Mouse (Mus musculus) limb, embryonic 10.5 days (tissue): ENCODE results near the gene Rrn3. TPM values are rescaled to one million over a fixed set of nuclear protein-coding genes. Genes with fewer than 3 reads are reported as not detected.
A peak's percentile ranks its signal among the peaks of the same experiment; 100 is the strongest.

Source experiments
- DNase-seq: peaks from one replicate; pipeline ENCODE4 v3.0.0-alpha.2; 2017; ENCODE audit warnings: low spot score
- H3K27ac ChIP-seq: fragments of 300-500 bp; sonication (generic); 2 replicates; pipeline ENCODE4 v1.5.1; 2016; ENCODE audit warnings: mild to moderate bottlenecking
- H3K27me3 ChIP-seq: fragments of 300-500 bp; sonication (generic); 2 replicates; pipeline ENCODE4 v1.6.1; 2016; ENCODE audit warnings: low read depth, mild to moderate bottlenecking; ENCODE audit not compliant: poor library complexity, severe bottlenecking
- H3K36me3 ChIP-seq: fragments of 300-500 bp; sonication (generic); 2 replicates; pipeline ENCODE4 v1.6.1; 2016; ENCODE audit warnings: mild to moderate bottlenecking, moderate library complexity
- H3K4me1 ChIP-seq: fragments of 300-500 bp; sonication (generic); 2 replicates; pipeline ENCODE4 v1.6.1; 2016
- H3K4me3 ChIP-seq: fragments of 300-500 bp; sonication (generic); 2 replicates; pipeline ENCODE4 v1.5.1; 2016; ENCODE audit warnings: mild to moderate bottlenecking, moderate library complexity
- H3K9me3 ChIP-seq: fragments of 300-500 bp; sonication (generic); replicated peaks from 2 replicates; pipeline ENCODE4 v1.6.1; 2016; ENCODE audit warnings: mild to moderate bottlenecking
- WGBS: fragments of 180-500 bp; shearing (Covaris S2); methylation state at CpG from one replicate; pipeline ENCODE4 v1.1.7; 2016; 5-methylcytosine and 5-hydroxymethylcytosine counted together
- polyA plus RNA-seq: library from polyadenylated mRNA; unstranded; fragments of >200 nt; fragmentation: Nextera tagmentation; extraction: Ambion mirVana; gene quantifications from 2 replicates; pipeline ENCODE4 v1.2.1, GENCODE M21; 2016

Rrn3 gene
- polyA plus RNA-seq, 1 experiment from 2014 or later, result 92.9 TPM

- Histone ChIP-seq H3K4me3 (no peak overlapping the region), H3K27ac (no peak overlapping the region), H3K27me3 (no peaks in the 10 kb centered on the region), H3K9me3 (no peaks in the 10 kb centered on the region), H3K4me1 (no peaks in the 10 kb centered on the region), H3K36me3 (peaks cover 97% of the 10 kb centered on the region)
- 91% methylated on average over 5 of the region's 5 CpGs for WGBS
- no peak for DNase-seq
Observed at GRCm38 (mm10) chr16:13804666-13805065, 24.2 kb downstream of the Rrn3 start.

GRCm38 (mm10) chr16:13807616-13808015 is 27.1 kb downstream of the Rrn3 start:
- 97% methylated on average over 4 of the region's 4 CpGs for WGBS
- no peaks in the 10 kb centered on the region for H3K27me3 ChIP-seq
- peaks cover 98% of the 10 kb centered on the region for H3K36me3 ChIP-seq
- H3K4me1 ChIP-seq, result no peaks in the 10 kb centered on the region
- no peak overlapping the region for H3K4me3 ChIP-seq
- no peak overlapping the region for H3K27ac ChIP-seq
- H3K9me3 ChIP-seq, result no peaks in the 10 kb centered on the region
- no peak for DNase-seq

GRCm38 (mm10) chr16:13808410-13808809 is 27.9 kb downstream of the Rrn3 start:
- no peak for DNase-seq
- Histone ChIP-seq H3K4me3 (no peak overlapping the region), H3K4me1 (no peaks in the 10 kb centered on the region), H3K27ac (no peak overlapping the region), H3K9me3 (no peaks in the 10 kb centered on the region), H3K36me3 (peaks cover 98% of the 10 kb centered on the region), H3K27me3 (no peaks in the 10 kb centered on the region)
- WGBS, result 93% methylated on average over 7 of the region's 7 CpGs

DNA sequence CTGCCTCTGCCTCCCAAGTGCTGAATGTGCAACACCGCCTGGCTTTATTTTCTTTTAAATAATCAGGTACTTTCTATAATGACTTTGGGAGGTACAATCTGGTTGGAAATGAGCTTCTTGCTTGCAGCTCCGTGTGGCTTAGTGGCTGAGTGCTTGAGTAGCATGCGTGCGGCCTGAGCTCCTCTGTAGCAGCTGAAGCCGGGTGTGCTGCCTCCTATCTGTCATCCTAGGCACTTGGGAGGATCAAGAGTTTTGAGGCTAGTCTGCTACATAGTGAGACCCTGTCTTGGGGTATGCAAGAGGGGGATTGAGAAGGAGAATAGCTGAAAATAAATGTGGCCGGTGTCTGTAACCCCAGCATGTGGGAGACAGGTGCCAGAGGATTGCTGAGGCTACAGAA is 31.6 kb downstream of the Rrn3 start:
- no peaks in the 10 kb centered on the region for H3K9me3 ChIP-seq
- 91% methylated on average over 6 of the region's 6 CpGs for WGBS
- H3K4me1 ChIP-seq, result no peaks in the 10 kb centered on the region
- DNase-seq, result no peak
- no peaks in the 10 kb centered on the region for H3K27me3 ChIP-seq
- H3K27ac ChIP-seq, result no peak overlapping the region
- no peak overlapping the region for H3K4me3 ChIP-seq
- peaks cover 87% of the 10 kb centered on the region for H3K36me3 ChIP-seq

DNA sequence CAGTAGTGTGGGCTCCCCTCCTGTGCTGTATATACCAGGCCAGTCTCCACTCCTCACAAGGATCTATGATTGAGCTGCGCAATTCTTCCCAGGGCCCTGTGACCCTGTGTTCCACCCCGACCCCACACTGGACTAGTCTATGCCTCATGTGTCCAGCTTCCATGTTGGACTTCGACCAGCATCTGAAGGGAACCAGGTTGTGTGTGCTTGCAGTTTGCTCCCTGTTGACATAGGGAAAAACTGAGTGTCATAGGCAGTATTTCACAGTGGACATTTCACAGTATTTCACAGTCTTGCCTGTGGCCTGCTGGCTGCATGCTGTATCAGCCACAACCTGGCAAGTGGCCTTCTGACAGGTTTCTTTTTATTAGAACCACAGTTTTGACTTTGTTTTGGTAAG is 32.7 kb downstream of the Rrn3 start:
- H3K36me3 ChIP-seq, result peaks cover 79% of the 10 kb centered on the region
- H3K27ac ChIP-seq, result no peak overlapping the region
- H3K9me3 ChIP-seq, result no peaks in the 10 kb centered on the region
- no peak overlapping the region for H3K4me3 ChIP-seq
- H3K27me3 ChIP-seq, result no peaks in the 10 kb centered on the region
- DNase-seq, result no peak
- H3K4me1 ChIP-seq, result peaks cover 4% of the 10 kb centered on the region
- 96% methylated on average over 3 of the region's 3 CpGs for WGBS

DNA sequence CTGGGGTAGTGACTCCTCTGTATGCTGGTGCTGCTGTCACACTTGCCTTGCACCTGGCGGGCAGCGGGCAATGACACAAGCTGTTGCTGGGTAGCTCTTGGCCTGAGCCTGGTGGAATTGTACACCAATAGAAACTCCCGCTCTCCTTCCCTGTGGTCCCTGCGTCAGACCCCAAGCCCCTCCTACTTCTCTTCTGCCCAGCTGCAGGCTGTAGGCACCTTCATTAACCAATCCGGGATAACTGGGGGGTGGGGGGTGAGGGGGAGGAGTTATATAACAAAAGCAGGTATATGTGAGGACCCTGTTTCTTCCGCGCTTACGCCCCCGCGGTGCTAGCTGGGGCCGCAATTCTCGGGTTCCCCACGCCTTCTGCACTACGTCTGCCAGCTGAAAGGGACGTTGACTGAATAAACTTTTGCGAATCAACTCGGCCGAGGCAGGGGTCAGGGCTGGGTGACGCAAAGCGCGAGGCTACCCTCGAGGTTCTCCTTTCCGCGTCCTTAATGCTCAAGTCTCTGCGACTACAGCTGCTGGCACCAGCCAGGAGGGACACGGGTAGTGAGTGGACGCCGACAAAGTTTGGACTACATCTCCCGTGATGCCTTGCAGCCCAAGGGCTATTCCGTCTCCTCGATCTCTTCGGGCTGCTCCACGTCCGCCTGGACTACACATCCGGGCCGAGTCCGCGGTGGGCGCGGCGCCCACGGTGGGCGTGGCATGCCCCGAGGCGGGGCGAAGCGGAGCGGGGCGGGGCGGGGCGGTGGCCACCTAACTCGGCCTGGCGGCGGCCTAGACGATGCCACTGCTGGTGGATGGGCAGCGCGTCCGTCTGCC is 38.3 kb downstream of the Rrn3 start, which contains the start of gene Ntan1:
Ntan1 (plus strand) TSS at position 286 of the 834 bp plus-strand sequence.
- Histone ChIP-seq H3K27me3 (no peaks in the 10 kb centered on the region), H3K4me3 (peak within 1 kb of the TSS; percentile 79), H3K9me3 (no peaks in the 10 kb centered on the region), H3K4me1 (peaks cover 17% of the 10 kb centered on the region), H3K36me3 (peaks cover 37% of the 10 kb centered on the region), H3K27ac (peak within 1 kb of the TSS; percentile 94)
- under 1% methylated on average over 58 of the region's 58 CpGs for WGBS
- peak; percentile 96 for DNase-seq

DNA sequence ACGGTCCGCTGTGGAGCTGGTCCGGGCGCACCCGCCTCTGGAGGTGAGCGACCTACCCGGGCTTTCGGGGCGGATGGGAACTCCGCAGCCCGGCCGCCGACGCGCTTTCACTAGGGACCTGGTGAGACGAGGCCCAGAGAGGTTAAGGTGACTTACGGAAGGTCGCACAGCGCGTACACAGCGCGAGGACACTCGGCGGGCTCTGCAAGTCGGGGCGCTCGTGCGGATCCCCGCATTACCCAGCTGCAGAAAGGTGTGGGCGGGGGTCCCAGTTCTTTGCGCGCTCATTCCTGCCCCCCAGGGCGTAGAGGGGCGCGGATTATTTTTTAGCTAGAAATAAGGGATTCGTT is 38.9 kb downstream of the Rrn3 start:
- Histone ChIP-seq H3K9me3 (no peaks in the 10 kb centered on the region), H3K4me3 (peak overlapping the region; percentile 79), H3K4me1 (peaks cover 17% of the 10 kb centered on the region), H3K27ac (peak overlapping the region; percentile 94), H3K36me3 (peaks cover 35% of the 10 kb centered on the region), H3K27me3 (no peaks in the 10 kb centered on the region)
- under 1% methylated on average over 36 of the region's 36 CpGs for WGBS
- DNase-seq, result no peak

GRCm38 (mm10) chr16:13819806-13820500 is 39.4 kb downstream of the Rrn3 start:
- Histone ChIP-seq H3K27me3 (no peaks in the 10 kb centered on the region), H3K4me1 (peaks cover 17% of the 10 kb centered on the region), H3K36me3 (peaks cover 33% of the 10 kb centered on the region), H3K27ac (peak overlapping the region; percentile 94), H3K4me3 (peak overlapping the region; percentile 79), H3K9me3 (no peaks in the 10 kb centered on the region)
- DNase-seq, result no peak
- 46% methylated on average over 12 of the region's 12 CpGs for WGBS

GRCm38 (mm10) chr16:13820771-13821170 is 40.3 kb downstream of the Rrn3 start:
- 94% methylated on average over 5 of the region's 5 CpGs for whole genome bisulfite sequencing
- no peaks in the 10 kb centered on the region for H3K9me3 ChIP-seq
- H3K27me3 ChIP-seq, result no peaks in the 10 kb centered on the region
- no peak overlapping the region for H3K4me3 ChIP-seq
- H3K4me1 ChIP-seq, result peaks cover 17% of the 10 kb centered on the region
- H3K36me3 ChIP-seq, result peaks cover 25% of the 10 kb centered on the region
- H3K27ac ChIP-seq, result no peak overlapping the region
- DNase-seq, result no peak

DNA sequence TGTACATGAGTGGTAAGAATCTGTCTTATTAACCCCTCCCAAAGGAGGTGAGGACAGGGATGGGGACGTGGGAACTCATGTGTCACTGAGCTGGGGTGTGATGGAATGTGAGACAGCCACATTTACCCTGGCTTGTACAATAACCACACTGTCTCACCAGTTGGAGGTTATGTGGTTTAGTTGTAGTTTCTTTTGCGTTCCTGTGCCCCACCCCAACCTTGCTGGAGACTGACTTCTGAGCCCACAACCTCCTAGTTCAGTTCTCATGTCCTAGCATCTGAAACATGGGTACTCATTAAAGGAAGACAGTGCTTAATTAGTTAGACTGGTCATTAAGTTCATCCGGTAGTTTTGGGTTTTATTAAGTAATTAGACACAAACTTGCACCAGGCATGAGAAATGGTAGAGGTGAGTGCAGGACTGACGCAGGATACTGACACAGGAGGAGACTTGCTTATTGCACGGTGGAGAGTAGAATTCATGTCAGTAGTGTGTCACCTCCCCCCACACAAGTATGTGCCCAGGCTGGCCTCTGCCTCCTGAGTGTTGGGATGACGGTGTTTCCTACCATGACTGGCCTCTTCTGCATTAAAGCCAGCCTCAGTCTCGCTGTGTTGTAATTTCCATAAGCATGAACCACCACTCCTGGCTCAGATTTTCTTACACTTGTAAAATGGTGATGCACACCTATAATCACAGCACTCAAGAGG is 45.4 kb downstream of the Rrn3 start:
- Histone ChIP-seq H3K4me3 (no peak overlapping the region), H3K36me3 (peaks cover 55% of the 10 kb centered on the region), H3K4me1 (no peaks in the 10 kb centered on the region), H3K27ac (no peak overlapping the region), H3K27me3 (no peaks in the 10 kb centered on the region), H3K9me3 (no peaks in the 10 kb centered on the region)
- no peak for DNase-seq
- 79% methylated on average over 7 of the region's 7 CpGs for WGBS

DNA sequence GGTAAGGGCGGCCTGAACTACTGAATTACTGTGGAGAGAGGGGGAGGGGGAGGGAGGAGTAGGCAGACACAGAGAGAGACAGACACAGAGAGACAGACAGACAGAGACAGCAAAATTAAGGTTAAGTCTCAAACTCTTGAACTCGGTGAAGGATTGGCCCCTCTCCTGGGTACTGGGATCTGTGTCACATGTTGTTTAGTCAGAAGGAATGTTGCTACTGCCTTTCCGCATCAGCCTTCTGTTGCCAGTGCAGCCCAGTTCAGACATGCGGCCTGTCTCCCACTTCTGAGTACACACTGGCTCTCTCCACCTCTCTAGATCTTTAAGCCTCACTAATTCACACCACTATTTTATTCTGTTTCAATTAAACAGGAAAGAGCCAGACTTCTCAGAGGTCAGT is 46.0 kb downstream of the Rrn3 start:
- no peak overlapping the region for H3K4me3 ChIP-seq
- no peak for DNase-seq
- H3K27me3 ChIP-seq, result no peaks in the 10 kb centered on the region
- WGBS, result 92% methylated on average over 4 of the region's 4 CpGs
- no peak overlapping the region for H3K27ac ChIP-seq
- no peaks in the 10 kb centered on the region for H3K4me1 ChIP-seq
- peaks cover 60% of the 10 kb centered on the region for H3K36me3 ChIP-seq
- H3K9me3 ChIP-seq, result no peaks in the 10 kb centered on the region

GRCm38 (mm10) chr16:13830444-13830843 is 49.9 kb downstream of the Rrn3 start:
- H3K36me3 ChIP-seq, result peaks cover 85% of the 10 kb centered on the region
- H3K4me1 ChIP-seq, result no peaks in the 10 kb centered on the region
- H3K27ac ChIP-seq, result no peak overlapping the region
- H3K9me3 ChIP-seq, result no peaks in the 10 kb centered on the region
- WGBS, result 87% methylated on average over 10 of the region's 10 CpGs
- no peaks in the 10 kb centered on the region for H3K27me3 ChIP-seq
- no peak overlapping the region for H3K4me3 ChIP-seq
- DNase-seq, result no peak

DNA sequence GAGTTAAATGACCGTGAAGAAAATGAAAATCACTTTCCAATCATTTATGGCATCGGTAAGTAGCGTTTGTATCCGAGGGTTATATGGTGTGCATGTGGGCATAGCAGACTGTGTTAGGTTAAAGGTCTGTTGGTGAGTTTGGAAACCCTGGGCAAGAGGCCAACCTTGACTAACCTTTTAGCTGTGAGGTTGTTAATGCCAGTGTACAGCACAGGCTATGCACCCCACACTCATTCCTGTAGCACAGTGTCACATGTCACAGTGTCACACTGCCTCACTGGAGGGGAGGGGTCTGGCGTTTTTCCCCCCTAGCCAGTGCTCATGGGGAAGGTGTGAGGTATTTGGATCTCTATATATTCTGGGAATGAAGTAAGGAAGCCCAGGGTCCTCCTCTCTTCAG is 51.1 kb downstream of the Rrn3 start:
- DNase-seq, result no peak
- Histone ChIP-seq H3K27me3 (no peaks in the 10 kb centered on the region), H3K4me1 (no peaks in the 10 kb centered on the region), H3K4me3 (no peak overlapping the region), H3K27ac (no peak overlapping the region), H3K9me3 (no peaks in the 10 kb centered on the region), H3K36me3 (peaks cover 97% of the 10 kb centered on the region)
- WGBS, result 92% methylated on average over 5 of the region's 5 CpGs
